Mouse (Mus musculus) kidney, adult 2 months (tissue): Measurements from ENCODE around the gene Mcts2. TPM values are rescaled to one million over a fixed set of nuclear protein-coding genes. Genes with fewer than 3 reads are reported as not detected.

ENCODE experiments used
- DNase-seq: peaks from one replicate; pipeline ENCODE4 v3.0.0; 2021
- H3K27ac ChIP-seq: fragments of 200-500 bp; 2 replicates; pipeline ENCODE4 v1.5.1; 2012; ENCODE audit warnings: low read depth, low read length, control low read depth, inconsistent platforms; ENCODE audit not compliant: insufficient read depth
- H3K27me3 ChIP-seq: fragments of 200-500 bp; replicated peaks from 2 replicates; pipeline ENCODE4 v1.6.1; 2012; ENCODE audit warnings: mild to moderate bottlenecking, moderate library complexity, low read length, inconsistent platforms; ENCODE audit not compliant: control insufficient read depth, insufficient read depth
- H3K36me3 ChIP-seq: fragments of 200-500 bp; 2 replicates; pipeline ENCODE4 v1.6.1; 2012; ENCODE audit warnings: mild to moderate bottlenecking, moderate library complexity, low read length, inconsistent platforms; ENCODE audit not compliant: control insufficient read depth, insufficient read depth
- H3K4me1 ChIP-seq: fragments of 200-500 bp; 2 replicates; pipeline ENCODE4 v1.6.1; 2011; ENCODE audit warnings: low read length; ENCODE audit not compliant: control insufficient read depth, insufficient read depth
- H3K4me3 ChIP-seq: fragments of 200-500 bp; 2 replicates; pipeline ENCODE4 v1.5.1; 2011; ENCODE audit warnings: mild to moderate bottlenecking, low read depth, low read length, control low read depth; ENCODE audit not compliant: insufficient read depth
- CTCF ChIP-seq: fragments of 200-500 bp; conservative IDR thresholded peaks from 2 replicates; pipeline ENCODE4 v1.5.1; 2011; ENCODE audit warnings: low read depth, mild to moderate bottlenecking, control low read depth, low read length, moderate library complexity, mixed read lengths; ENCODE audit not compliant: insufficient read depth, insufficient read length
- POLR2A ChIP-seq: fragments of 200-500 bp; IDR thresholded peaks from one replicate; pipeline ENCODE4 v1.6.1; 2011; ENCODE audit warnings: low read depth, low read length, control low read depth
- WGBS: fragments of 180-500 bp; shearing (Covaris S2); methylation state at CpG from one replicate; pipeline ENCODE4 v1.1.7; 2018; 5-methylcytosine and 5-hydroxymethylcytosine counted together
- polyA plus RNA-seq: library from polyadenylated mRNA; depleted of rRNA; stranded (reverse); fragments of >200 nt; gene quantifications from 2 replicates; pipeline ENCODE4 v1.2.3, GENCODE M21; 2012

Gene Mcts2
- polyA plus RNA-seq, 1 experiment: 10.1 TPM

GRCm38 (mm10) chr2:152726213-152726612, 39.4 kb downstream of the Mcts2 start:
- no peak for DNase-seq
- Histone ChIP-seq H3K4me3 (no peak overlapping the region), H3K36me3 (no peaks in the 10 kb centered on the region), H3K27me3 (no peaks in the 10 kb centered on the region), H3K4me1 (peaks cover 13% of the 10 kb centered on the region), H3K27ac (peak overlapping the region; percentile 73)
- 93% methylated on average over 6 of the region's 6 CpGs for WGBS
- no peak for TF ChIP-seq POLR2A
- no peak for TF ChIP-seq CTCF

DNA sequence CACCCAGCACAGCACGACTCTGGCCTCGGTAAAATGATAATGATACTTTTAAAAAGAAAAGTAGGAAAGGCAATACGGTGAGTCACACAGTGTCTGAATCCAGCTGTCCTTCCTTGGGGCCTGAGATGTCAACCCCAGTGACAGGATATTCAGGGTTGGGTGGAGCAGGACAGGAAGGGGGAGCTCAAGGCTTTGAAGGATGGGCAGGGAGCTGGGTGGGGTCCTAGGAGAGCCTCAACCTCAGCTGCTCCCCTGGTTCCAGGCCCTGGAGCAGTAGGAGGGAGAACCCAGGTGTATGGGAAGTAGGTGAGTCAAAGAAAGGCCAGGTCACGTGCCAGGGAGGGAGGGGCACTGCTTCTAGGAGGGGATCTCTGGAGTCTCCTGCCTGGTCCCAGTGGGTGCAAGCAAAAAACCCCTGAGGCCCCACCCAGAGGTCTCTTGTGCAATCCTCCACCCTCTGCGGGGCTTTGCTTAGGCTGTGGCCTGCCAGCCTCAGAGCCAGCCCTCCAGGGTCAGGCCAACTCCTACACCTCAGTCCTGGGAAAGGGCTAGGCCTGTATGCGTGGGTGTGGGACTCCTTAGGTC, 40.0 kb downstream of the Mcts2 start:
- H3K36me3 ChIP-seq: no peaks in the 10 kb centered on the region
- H3K27ac ChIP-seq: peak overlapping the region; percentile 73
- WGBS: 53% methylated on average over 6 of the region's 6 CpGs
- TF ChIP-seq CTCF (no peak), POLR2A (no peak)
- no peak overlapping the region; the same call in 1 of the 2 replicates for H3K4me3 ChIP-seq
- DNase-seq: peak; percentile 65
- H3K27me3 ChIP-seq: no peaks in the 10 kb centered on the region
- peaks cover 13% of the 10 kb centered on the region for H3K4me1 ChIP-seq

- Histone ChIP-seq H3K27me3 (no peaks in the 10 kb centered on the region), H3K27ac (peak overlapping the region; percentile 73), H3K36me3 (no peaks in the 10 kb centered on the region), H3K4me1 (peaks cover 13% of the 10 kb centered on the region), H3K4me3 (0 out of 2 replicates have a peak overlapping the region, but pooled peaks have one; percentile 2)
- 75% methylated on average over 14 of the region's 14 CpGs for WGBS
- no peak for TF ChIP-seq POLR2A
- TF ChIP-seq CTCF: no peak
- peak; percentile 87 for DNase-seq
Measured at GRCm38 (mm10) chr2:152727795-152728510, 41.1 kb downstream of the Mcts2 start.

- no peaks in the 10 kb centered on the region for H3K36me3 ChIP-seq
- peak overlapping the region; percentile 62 for H3K27ac ChIP-seq
- WGBS: 54% methylated on average over 7 of the region's 7 CpGs
- H3K4me1 ChIP-seq: peaks cover 13% of the 10 kb centered on the region
- peak; percentile 56 for DNase-seq
- no peaks in the 10 kb centered on the region for H3K27me3 ChIP-seq
- H3K4me3 ChIP-seq: no peak overlapping the region
- TF ChIP-seq POLR2A: no peak
- no peak for TF ChIP-seq CTCF
Measured at GRCm38 (mm10) chr2:152728594-152728993, 41.8 kb downstream of the Mcts2 start.

DNA sequence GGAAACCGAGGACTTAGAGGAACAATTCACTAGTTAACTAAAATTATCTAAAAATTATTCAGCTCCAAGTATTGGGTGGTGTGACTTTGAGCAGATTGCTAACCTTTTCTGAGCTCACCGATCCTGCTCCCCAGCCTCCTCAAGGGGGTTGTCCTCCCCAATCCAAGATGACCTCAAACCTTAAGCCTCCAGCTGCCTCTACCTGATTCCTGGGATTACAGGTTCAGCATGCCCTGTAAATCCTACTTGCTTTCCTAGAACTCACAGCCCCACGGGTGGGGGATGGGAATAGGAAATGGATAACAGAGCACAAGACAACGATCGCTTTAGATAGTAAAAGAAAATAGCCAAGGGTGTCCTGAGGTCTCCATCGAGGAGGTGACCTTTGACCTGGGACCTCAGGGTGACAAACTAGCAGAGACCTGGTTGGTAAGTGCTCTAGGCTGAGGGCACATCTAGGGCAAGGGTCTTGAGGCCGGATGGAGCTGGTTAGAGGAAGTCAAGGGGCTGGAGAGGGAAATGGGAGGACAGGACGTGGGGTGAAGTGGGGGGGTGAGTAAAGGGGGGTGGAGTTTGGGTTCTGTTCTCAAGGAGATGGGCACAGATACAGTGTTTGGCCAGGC, 42.3 kb downstream of the Mcts2 start:
- H3K27ac ChIP-seq: peak overlapping the region; percentile 62
- no peaks in the 10 kb centered on the region for H3K36me3 ChIP-seq
- H3K27me3 ChIP-seq: no peaks in the 10 kb centered on the region
- 37% methylated on average over 8 of the region's 8 CpGs for WGBS
- TF ChIP-seq POLR2A: no peak
- no peak for TF ChIP-seq CTCF
- DNase-seq: peak; percentile 91
- H3K4me1 ChIP-seq: peaks cover 13% of the 10 kb centered on the region
- H3K4me3 ChIP-seq: no peak overlapping the region

GRCm38 (mm10) chr2:152729636-152730020, 42.8 kb downstream of the Mcts2 start:
- Histone ChIP-seq H3K4me1 (peaks cover 16% of the 10 kb centered on the region), H3K27me3 (no peaks in the 10 kb centered on the region), H3K36me3 (no peaks in the 10 kb centered on the region), H3K4me3 (no peak overlapping the region), H3K27ac (peak overlapping the region; percentile 25)
- no peak for TF ChIP-seq CTCF
- TF ChIP-seq POLR2A: no peak
- peak; percentile 71 for DNase-seq
- WGBS: 43% methylated on average over 7 of the region's 7 CpGs

GRCm38 (mm10) chr2:152733201-152733600, 46.4 kb downstream of the Mcts2 start:
- peak; percentile 50 for DNase-seq
- 73% methylated on average over 2 of the region's 2 CpGs for WGBS
- no peak overlapping the region for H3K4me3 ChIP-seq
- H3K4me1 ChIP-seq: peaks cover 21% of the 10 kb centered on the region
- H3K27me3 ChIP-seq: no peaks in the 10 kb centered on the region
- no peak overlapping the region for H3K27ac ChIP-seq
- no peaks in the 10 kb centered on the region for H3K36me3 ChIP-seq
- no peak for TF ChIP-seq CTCF
- TF ChIP-seq POLR2A: no peak
